Mouse (Mus musculus) lung, embryonic 14.5 days (tissue): ENCODE measurements at regions not wholly inside any gene's neighbourhood (a gene's known extent, or its start where the extent isn't known, plus 50 kb on each side); places are given as distances from the start of the nearest gene placed in this dataset.

Source experiments
- ATAC-seq: fragments of 200-750 bp; cut with Nextera tagmentation; 2 replicates; pipeline ENCODE4 v1.8.0; 2017; ENCODE audit warnings: mild to moderate bottlenecking, moderate TSS enrichment, moderate library complexity; ENCODE audit not compliant: insufficient read depth
- DNase-seq: peaks from one replicate; pipeline ENCODE4 v3.0.0-alpha.2; 2015
- H3K27ac ChIP-seq: fragments of 300-500 bp; sonication (generic); 2 replicates; pipeline ENCODE4 v1.5.1; 2014; ENCODE audit warnings: low read depth, mild to moderate bottlenecking, moderate library complexity
- H3K27me3 ChIP-seq: fragments of 300-500 bp; sonication (generic); 2 replicates; pipeline ENCODE4 v1.6.1; 2014; ENCODE audit warnings: low read length, control low read depth; ENCODE audit not compliant: insufficient read depth
- H3K36me3 ChIP-seq: fragments of 300-500 bp; sonication (generic); 2 replicates; pipeline ENCODE4 v1.6.1; 2014; ENCODE audit warnings: control low read depth; ENCODE audit not compliant: insufficient read depth
- H3K4me1 ChIP-seq: fragments of 300-500 bp; sonication (generic); 2 replicates; pipeline ENCODE4 v1.6.1; 2014; ENCODE audit warnings: antibody characterized with exemption, control low read depth; ENCODE audit not compliant: insufficient read depth
- H3K4me2 ChIP-seq: fragments of 300-500 bp; sonication (generic); 2 replicates; pipeline ENCODE4 v1.6.1; 2014; ENCODE audit warnings: mild to moderate bottlenecking
- H3K4me3 ChIP-seq: fragments of 300-500 bp; sonication (generic); 2 replicates; pipeline ENCODE4 v1.5.1; 2014; ENCODE audit warnings: low read depth, low read length
- H3K9ac ChIP-seq: fragments of 300-500 bp; sonication (generic); 2 replicates; pipeline ENCODE4 v1.6.1; 2014
- H3K9me3 ChIP-seq: fragments of 300-500 bp; sonication (generic); 2 replicates; pipeline ENCODE4 v1.6.1; 2016; ENCODE audit warnings: low read depth, low read length, control low read depth
- CTCF ChIP-seq: IDR thresholded peaks from 2 replicates; pipeline ENCODE4 v1.5.1; 2016; ENCODE audit warnings: antibody characterized with exemption, low read depth
- WGBS: fragments of 180-500 bp; shearing (Covaris S2); extraction: QIAGEN DNeasy Blood & Tissue Kit; methylation state at CpG from one replicate; pipeline ENCODE4 v1.1.7; 2014; 5-methylcytosine and 5-hydroxymethylcytosine counted together

GRCm38 (mm10) chr4:124396566-124397283 is 213.9 kb downstream of the 3100002H09Rik start:
- H3K4me3 ChIP-seq = no peak overlapping the region
- no peak for DNase-seq
- no peak overlapping the region for H3K4me2 ChIP-seq
- H3K27me3 ChIP-seq = no peaks in the 10 kb centered on the region; the same call in 1 of the 2 replicates
- no peaks in the 10 kb centered on the region for H3K9me3 ChIP-seq
- H3K27ac ChIP-seq = no peak overlapping the region
- H3K4me1 ChIP-seq = peaks cover 11% of the 10 kb centered on the region
- no peak for ATAC-seq
- H3K9ac ChIP-seq = no peak overlapping the region
- 33% methylated on average over 13 of the region's 13 CpGs for WGBS
- peak; percentile 29; the same call in 1 of the 2 replicates for TF ChIP-seq CTCF
- H3K36me3 ChIP-seq = no peaks in the 10 kb centered on the region

- WGBS = 46% methylated on average over 7 of the region's 7 CpGs
- Histone ChIP-seq H3K4me2 (no peak overlapping the region; the same call in 1 of the 2 replicates), H3K9me3 (no peaks in the 10 kb centered on the region), H3K4me3 (no peak overlapping the region), H3K4me1 (peaks cover 11% of the 10 kb centered on the region), H3K36me3 (no peaks in the 10 kb centered on the region), H3K27ac (no peak overlapping the region), H3K9ac (no peak overlapping the region), H3K27me3 (no peaks in the 10 kb centered on the region; the same call in 1 of the 2 replicates)
- ATAC-seq (no peak), DNase-seq (no peak)
- no peak for TF ChIP-seq CTCF
Observed at GRCm38 (mm10) chr4:124395966-124396395, 214.6 kb downstream of the 3100002H09Rik start.

GRCm38 (mm10) chr4:124395069-124395965 is 215.3 kb downstream of the 3100002H09Rik start:
- Histone ChIP-seq H3K4me1 (peaks cover 11% of the 10 kb centered on the region), H3K4me3 (no peak overlapping the region), H3K4me2 (no peak overlapping the region; the same call in 1 of the 2 replicates), H3K9me3 (no peaks in the 10 kb centered on the region), H3K9ac (no peak overlapping the region), H3K27ac (no peak overlapping the region), H3K27me3 (no peaks in the 10 kb centered on the region; the same call in 1 of the 2 replicates), H3K36me3 (no peaks in the 10 kb centered on the region)
- peak; percentile 61 for DNase-seq
- WGBS = 33% methylated on average over 14 of the region's 14 CpGs
- no peak for TF ChIP-seq CTCF
- ATAC-seq = peak; percentile 64; the same call in 1 of the 2 replicates

GRCm38 (mm10) chr4:124393595-124393994 is 217.0 kb downstream of the 3100002H09Rik start:
- ATAC-seq = no peak
- no peak overlapping the region for H3K4me3 ChIP-seq
- DNase-seq = no peak
- TF ChIP-seq CTCF = no peak
- no peak overlapping the region for H3K27ac ChIP-seq
- H3K36me3 ChIP-seq = no peaks in the 10 kb centered on the region
- H3K9ac ChIP-seq = no peak overlapping the region
- peaks cover 11% of the 10 kb centered on the region for H3K4me1 ChIP-seq
- H3K27me3 ChIP-seq = no peaks in the 10 kb centered on the region; the same call in 1 of the 2 replicates
- 22% methylated on average over 10 of the region's 10 CpGs for WGBS
- H3K4me2 ChIP-seq = no peak overlapping the region
- H3K9me3 ChIP-seq = no peaks in the 10 kb centered on the region

GRCm38 (mm10) chr4:124389067-124389466 is 221.5 kb downstream of the 3100002H09Rik start:
- no peak overlapping the region for H3K9ac ChIP-seq
- ATAC-seq (no peak), DNase-seq (no peak)
- H3K27me3 ChIP-seq = no peaks in the 10 kb centered on the region
- no peaks in the 10 kb centered on the region for H3K9me3 ChIP-seq
- H3K4me2 ChIP-seq = no peak overlapping the region
- H3K27ac ChIP-seq = no peak overlapping the region
- H3K4me1 ChIP-seq = peaks cover 11% of the 10 kb centered on the region; the same call in 1 of the 2 replicates
- H3K4me3 ChIP-seq = no peak overlapping the region
- no peaks in the 10 kb centered on the region for H3K36me3 ChIP-seq
- no peak for TF ChIP-seq CTCF
- 54% methylated on average over 10 of the region's 10 CpGs for WGBS

- H3K27ac ChIP-seq = no peak overlapping the region
- H3K36me3 ChIP-seq = no peaks in the 10 kb centered on the region
- TF ChIP-seq CTCF = no peak
- peak overlapping the region; percentile 0; the same call in 1 of the 2 replicates for H3K4me2 ChIP-seq
- H3K4me3 ChIP-seq = no peak overlapping the region
- WGBS = 10% methylated on average over 11 of the region's 11 CpGs
- ATAC-seq = peak; percentile 80
- peaks cover 11% of the 10 kb centered on the region; the same call in 1 of the 2 replicates for H3K4me1 ChIP-seq
- no peaks in the 10 kb centered on the region for H3K9me3 ChIP-seq
- no peak overlapping the region for H3K9ac ChIP-seq
- peak; percentile 85 for DNase-seq
- H3K27me3 ChIP-seq = no peaks in the 10 kb centered on the region
Observed at GRCm38 (mm10) chr4:124385106-124386055, 225.2 kb downstream of the 3100002H09Rik start.
